Mouse (Mus musculus): ENCODE data around the gene Rnf19b. TPM values are rescaled to one million over a fixed set of nuclear protein-coding genes. Genes with fewer than 3 reads are reported as not detected.

The Rnf19b gene
- polyA plus RNA-seq, 1 experiment from 2014 or later: 6.2 TPM

- H3K4me3 ChIP-seq: no peak overlapping the region
- H3K4me2 ChIP-seq: no peak overlapping the region
- no peaks in the 10 kb centered on the region for H3K36me3 ChIP-seq
- no peak overlapping the region for H3K27ac ChIP-seq (replicated peaks)
- 55% methylated on average over 10 of the region's 10 CpGs for WGBS
- peaks cover 8% of the 10 kb centered on the region for H3K4me1 ChIP-seq
- peaks cover 77% of the 10 kb centered on the region for H3K27me3 ChIP-seq (replicated peaks)
- no peak overlapping the region for H3K9ac ChIP-seq
- H3K9me3 ChIP-seq: no peaks in the 10 kb centered on the region
- ATAC-seq (ENCODE audit: extremely low read depth, insufficient number of reproducible peaks, low FRiP score, low TSS enrichment): no peak
These were observed 49.4 kb downstream of the Rnf19b start for GRCm38 (mm10) chr4:129107348-129107899.

GRCm38 (mm10) chr4:129108624-129109023 lies 50.6 kb downstream of the Rnf19b start:
- no peaks in the 10 kb centered on the region for H3K9me3 ChIP-seq
- 70% methylated on average over 7 of the region's 7 CpGs for WGBS
- H3K27ac ChIP-seq (replicated peaks): no peak overlapping the region
- ATAC-seq (ENCODE audit: extremely low read depth, insufficient number of reproducible peaks, low FRiP score, low TSS enrichment): no peak
- H3K9ac ChIP-seq: no peak overlapping the region
- no peak overlapping the region for H3K4me2 ChIP-seq
- no peaks in the 10 kb centered on the region for H3K36me3 ChIP-seq
- H3K4me1 ChIP-seq: peaks cover 8% of the 10 kb centered on the region
- H3K27me3 ChIP-seq (replicated peaks): peaks cover 78% of the 10 kb centered on the region
- H3K4me3 ChIP-seq: no peak overlapping the region

- Histone ChIP-seq H3K36me3 (no peaks in the 10 kb centered on the region), H3K4me3 (no peak overlapping the region), H3K9ac (no peak overlapping the region), H3K4me1 (peaks cover under 1% of the 10 kb centered on the region; the same call in 1 of the 2 replicates), H3K4me2 (no peak overlapping the region), H3K9me3 (no peaks in the 10 kb centered on the region), H3K27ac (replicated peaks) (no peak overlapping the region), H3K27me3 (replicated peaks) (peaks cover 78% of the 10 kb centered on the region)
- ATAC-seq (ENCODE audit: extremely low read depth, insufficient number of reproducible peaks, low FRiP score, low TSS enrichment): no peak
- WGBS: 81% methylated on average over 6 of the region's 6 CpGs
These were observed 52.7 kb downstream of the Rnf19b start for GRCm38 (mm10) chr4:129110804-129111203.

- Histone ChIP-seq H3K4me1 (no peaks in the 10 kb centered on the region; the same call in 1 of the 2 replicates), H3K4me2 (no peak overlapping the region), H3K36me3 (no peaks in the 10 kb centered on the region), H3K9me3 (no peaks in the 10 kb centered on the region), H3K27ac (replicated peaks) (no peak overlapping the region), H3K4me3 (no peak overlapping the region), H3K9ac (no peak overlapping the region), H3K27me3 (replicated peaks) (peaks cover 77% of the 10 kb centered on the region)
- 60% methylated on average over 11 of the region's 11 CpGs for WGBS
- ATAC-seq (ENCODE audit: extremely low read depth, insufficient number of reproducible peaks, low FRiP score, low TSS enrichment): no peak
These were observed 53.3 kb downstream of the Rnf19b start for GRCm38 (mm10) chr4:129111350-129111749.

GRCm38 (mm10) chr4:129112231-129112630 lies 54.2 kb downstream of the Rnf19b start:
- H3K36me3 ChIP-seq: no peaks in the 10 kb centered on the region
- H3K4me3 ChIP-seq: no peak overlapping the region
- no peak overlapping the region for H3K9ac ChIP-seq
- no peaks in the 10 kb centered on the region for H3K9me3 ChIP-seq
- H3K27ac ChIP-seq (replicated peaks): no peak overlapping the region
- H3K4me2 ChIP-seq: no peak overlapping the region
- no peaks in the 10 kb centered on the region; the same call in 1 of the 2 replicates for H3K4me1 ChIP-seq
- H3K27me3 ChIP-seq (replicated peaks): peaks cover 76% of the 10 kb centered on the region
- WGBS: 53% methylated on average over 13 of the region's 13 CpGs
- no peak for ATAC-seq (ENCODE audit: extremely low read depth, insufficient number of reproducible peaks, low FRiP score, low TSS enrichment)

- WGBS: 32% methylated on average over 28 of the region's 28 CpGs
These were observed 55.3 kb downstream of the Rnf19b start for GRCm38 (mm10) chr4:129113083-129113988.

GRCm38 (mm10) chr4:129116703-129117102 lies 58.6 kb downstream of the Rnf19b start:
- H3K4me1 ChIP-seq: peaks cover 7% of the 10 kb centered on the region
- no peak overlapping the region for H3K9ac ChIP-seq
- no peaks in the 10 kb centered on the region for H3K9me3 ChIP-seq
- H3K4me3 ChIP-seq: no peak overlapping the region
- H3K36me3 ChIP-seq: no peaks in the 10 kb centered on the region
- ATAC-seq (ENCODE audit: extremely low read depth, insufficient number of reproducible peaks, low FRiP score, low TSS enrichment): no peak
- WGBS: 78% methylated on average over 8 of the region's 8 CpGs
- H3K27me3 ChIP-seq (replicated peaks): peaks cover 94% of the 10 kb centered on the region
- H3K4me2 ChIP-seq: no peak overlapping the region
- H3K27ac ChIP-seq (replicated peaks): no peak overlapping the region

More at GRCm38 (mm10) chr4:129113083-129113988, 55.3 kb downstream of the Rnf19b start:
- H3K9me3 ChIP-seq: no peaks in the 10 kb centered on the region
- no peaks in the 10 kb centered on the region; the same call in 1 of the 2 replicates for H3K4me1 ChIP-seq
- no peak for ATAC-seq (ENCODE audit: extremely low read depth, insufficient number of reproducible peaks, low FRiP score, low TSS enrichment)
- no peak overlapping the region for H3K4me3 ChIP-seq
- H3K27me3 ChIP-seq (replicated peaks): peaks cover 76% of the 10 kb centered on the region
- H3K4me2 ChIP-seq: no peak overlapping the region
- H3K36me3 ChIP-seq: no peaks in the 10 kb centered on the region
- no peak overlapping the region for H3K9ac ChIP-seq
- no peak overlapping the region for H3K27ac ChIP-seq (replicated peaks)

- Histone ChIP-seq H3K9me3 (no peaks in the 10 kb centered on the region), H3K4me3 (no peak overlapping the region), H3K4me1 (peaks cover 8% of the 10 kb centered on the region), H3K9ac (no peak overlapping the region), H3K36me3 (no peaks in the 10 kb centered on the region), H3K27me3 (replicated peaks) (peaks cover 97% of the 10 kb centered on the region), H3K4me2 (no peak overlapping the region), H3K27ac (replicated peaks) (no peak overlapping the region)
- no peak for ATAC-seq (ENCODE audit: extremely low read depth, insufficient number of reproducible peaks, low FRiP score, low TSS enrichment)
- 76% methylated on average over 14 of the region's 14 CpGs for WGBS
These were observed 59.8 kb downstream of the Rnf19b start for GRCm38 (mm10) chr4:129117720-129118510.

GRCm38 (mm10) chr4:129119708-129120107 lies 61.6 kb downstream of the Rnf19b start:
- Histone ChIP-seq H3K9me3 (no peaks in the 10 kb centered on the region), H3K4me2 (no peak overlapping the region), H3K4me3 (no peak overlapping the region), H3K27ac (replicated peaks) (no peak overlapping the region), H3K36me3 (no peaks in the 10 kb centered on the region), H3K9ac (no peak overlapping the region), H3K4me1 (peaks cover 10% of the 10 kb centered on the region), H3K27me3 (replicated peaks) (peaks cover 97% of the 10 kb centered on the region)
- no peak for ATAC-seq (ENCODE audit: extremely low read depth, insufficient number of reproducible peaks, low FRiP score, low TSS enrichment)
- 63% methylated on average over 10 of the region's 10 CpGs for WGBS

GRCm38 (mm10) chr4:129120520-129121445 lies 62.7 kb downstream of the Rnf19b start:
- ATAC-seq (ENCODE audit: extremely low read depth, insufficient number of reproducible peaks, low FRiP score, low TSS enrichment): no peak
- Histone ChIP-seq H3K4me2 (peak overlapping the region; percentile 82), H3K4me3 (peak overlapping the region; percentile 55), H3K9ac (0 out of 2 replicates have a peak overlapping the region, but pooled peaks have one; percentile 5), H3K9me3 (no peaks in the 10 kb centered on the region), H3K4me1 (peaks cover 21% of the 10 kb centered on the region), H3K27ac (replicated peaks) (no peak overlapping the region), H3K27me3 (replicated peaks) (peaks cover 97% of the 10 kb centered on the region), H3K36me3 (no peaks in the 10 kb centered on the region)
- 2% methylated on average over 59 of the region's 59 CpGs for WGBS

All from heart, embryonic 13.5 days (tissue).